Mouse (Mus musculus) forebrain, embryonic 16.5 days (tissue): ENCODE measurements at regions not wholly inside any gene's neighbourhood (a gene's known extent, or its start where the extent isn't known, plus 50 kb on each side); places are given as distances from the start of the nearest gene placed in this dataset. TPM values are rescaled to one million over a fixed set of nuclear protein-coding genes. Genes with fewer than 3 reads are reported as not detected.

Experiments used
- ATAC-seq: fragments of 200-750 bp; cut with Nextera tagmentation; 2 replicates; pipeline ENCODE4 v1.8.0; 2017; ENCODE audit warnings: mild to moderate bottlenecking, moderate library complexity
- H3K27ac ChIP-seq: fragments of 300-500 bp; sonication (generic); 2 replicates; pipeline ENCODE4 v1.5.1; 2014; ENCODE audit warnings: low read length, control low read depth
- H3K27me3 ChIP-seq: fragments of 300-500 bp; sonication (generic); replicated peaks from 2 replicates; pipeline ENCODE4 v1.6.1; 2014; ENCODE audit warnings: low read length; ENCODE audit not compliant: control insufficient read depth, insufficient read depth
- H3K36me3 ChIP-seq: fragments of 300-500 bp; sonication (generic); 2 replicates; pipeline ENCODE4 v1.6.1; 2014; ENCODE audit not compliant: control insufficient read depth, insufficient read depth
- H3K4me1 ChIP-seq: fragments of 300-500 bp; sonication (generic); replicated peaks from 2 replicates; pipeline ENCODE4 v1.6.1; 2014; ENCODE audit warnings: low read length; ENCODE audit not compliant: control insufficient read depth, insufficient read depth
- H3K4me2 ChIP-seq: fragments of 300-500 bp; sonication (generic); 2 replicates; pipeline ENCODE4 v1.6.1; 2014; ENCODE audit warnings: mild to moderate bottlenecking, low read length, control low read depth
- H3K4me3 ChIP-seq: fragments of 300-500 bp; sonication (generic); replicated peaks from 2 replicates; pipeline ENCODE4 v1.5.1; 2014; ENCODE audit warnings: mild to moderate bottlenecking, low read length, control low read depth
- H3K9ac ChIP-seq: fragments of 300-500 bp; sonication (generic); replicated peaks from 2 replicates; pipeline ENCODE4 v1.6.1; 2014; ENCODE audit warnings: low read depth, low read length, control low read depth
- H3K9me3 ChIP-seq: fragments of 300-500 bp; sonication (generic); 2 replicates; pipeline ENCODE4 v1.6.1; 2016; ENCODE audit warnings: low read length; ENCODE audit not compliant: control insufficient read depth
- WGBS: fragments of 180-500 bp; shearing (Covaris S2); extraction: QIAGEN DNeasy Blood & Tissue Kit; methylation state at CpG from one replicate; pipeline ENCODE4 v1.1.7; 2014; 5-methylcytosine and 5-hydroxymethylcytosine counted together
- microRNA-seq: library from miRNA; unstranded; fragments of <30 nt; microRNA quantifications from one replicate; pipeline ENCODE4, GENCODE M21; 2017

GRCm38 (mm10) chr1:30144997-30145396 lies 728.7 kb downstream of the Phf3 start:
- Histone ChIP-seq H3K27ac (no peak overlapping the region), H3K9me3 (no peaks in the 10 kb centered on the region), H3K4me2 (no peak overlapping the region), H3K9ac (no peak overlapping the region), H3K4me3 (no peak overlapping the region), H3K27me3 (no peaks in the 10 kb centered on the region), H3K36me3 (no peaks in the 10 kb centered on the region), H3K4me1 (no peaks in the 10 kb centered on the region)
- peak; percentile 86 for ATAC-seq
- 79% methylated on average over 4 of the region's 4 CpGs for WGBS

DNA sequence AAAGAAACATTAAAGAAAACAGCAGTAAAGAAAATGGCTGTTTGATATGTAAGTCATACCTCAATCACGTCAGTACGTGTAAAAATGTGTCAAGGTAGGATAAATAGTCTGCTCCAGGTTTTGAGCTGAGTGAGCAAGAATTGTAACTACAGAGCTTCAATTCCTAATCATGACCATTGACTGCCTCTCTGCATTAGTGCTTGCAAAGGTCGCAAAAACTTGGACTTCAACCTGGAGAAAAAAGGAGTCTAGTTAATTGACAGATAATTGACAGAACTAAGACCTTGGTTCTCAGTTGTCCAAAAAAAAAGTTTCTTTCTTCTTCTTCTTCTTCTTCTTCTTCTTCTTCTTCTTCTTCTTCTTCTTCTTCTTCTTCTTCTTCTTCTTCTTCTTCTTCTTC lies 759.5 kb downstream of the Phf3 start:
- Histone ChIP-seq H3K36me3 (no peaks in the 10 kb centered on the region), H3K4me1 (no peaks in the 10 kb centered on the region), H3K27ac (no peak overlapping the region), H3K4me2 (no peak overlapping the region), H3K4me3 (no peak overlapping the region), H3K9ac (no peak overlapping the region), H3K27me3 (no peaks in the 10 kb centered on the region), H3K9me3 (no peaks in the 10 kb centered on the region)
- no peak for ATAC-seq
- WGBS = 91% methylated on average over 3 of the region's 3 CpGs

Small RNAs in the stretch of these regions (microRNA-seq; reads per million reads assigned to microRNA genes)
- gene Gm27430 = not detected
